Mouse (Mus musculus): ENCODE measurements around the gene Pank2.
"Not testable (repeated sequence)": the region's sequence is repeated elsewhere in the genome, so short reads cannot be mapped to it uniquely, and the experiment has no call there.

- not testable (repeated sequence) for TF ChIP-seq CTCF (IDR thresholded peaks at IDR 0.05; ENCODE audit: control insufficient read depth, insufficient read depth, low read length)
- 0 out of 2 replicates have a peak, but pooled peaks have one; percentile 13 for TF ChIP-seq POLR2A (IDR thresholded peaks at IDR 0.05; ENCODE audit: borderline replicate concordance, control insufficient read depth, low read depth, low read length)
These were observed 58.9 kb downstream of the Pank2 start for GRCm38 (mm10) chr2:131321192-131321591.

All from bone marrow, adult 2 months (tissue).